Mouse (Mus musculus) limb, embryonic 12.5 days (tissue): Measurements from ENCODE around the gene Gm20489. TPM values are rescaled to one million over a fixed set of nuclear protein-coding genes. Genes with fewer than 3 reads are reported as not detected.

Source experiments
- ATAC-seq: fragments of 200-750 bp; cut with Nextera tagmentation; 2 replicates; pipeline ENCODE4 v1.8.0; 2017; ENCODE audit warnings: low read depth, moderate TSS enrichment; ENCODE audit not compliant: insufficient number of reproducible peaks, insufficient read depth, low FRiP score, low TSS enrichment
- H3K27ac ChIP-seq: fragments of 300-500 bp; sonication (generic); 2 replicates; pipeline ENCODE4 v1.5.1; 2016; ENCODE audit warnings: mild to moderate bottlenecking, moderate library complexity
- H3K27me3 ChIP-seq: fragments of 300-500 bp; sonication (generic); 2 replicates; pipeline ENCODE4 v1.6.1; 2016; ENCODE audit warnings: mild to moderate bottlenecking, moderate library complexity
- H3K36me3 ChIP-seq: fragments of 300-500 bp; sonication (generic); 2 replicates; pipeline ENCODE4 v1.6.1; 2016; ENCODE audit warnings: mild to moderate bottlenecking, moderate library complexity
- H3K4me1 ChIP-seq: fragments of 300-500 bp; sonication (generic); replicated peaks from 2 replicates; pipeline ENCODE4 v1.6.1; 2016
- H3K4me2 ChIP-seq: fragments of 300-500 bp; sonication (generic); 2 replicates; pipeline ENCODE4 v1.6.1; 2016; ENCODE audit warnings: mild to moderate bottlenecking, moderate library complexity
- H3K4me3 ChIP-seq: fragments of 300-500 bp; sonication (generic); replicated peaks from 2 replicates; pipeline ENCODE4 v1.5.1; 2016; ENCODE audit warnings: mild to moderate bottlenecking
- H3K9ac ChIP-seq: fragments of 300-500 bp; sonication (generic); replicated peaks from 2 replicates; pipeline ENCODE4 v1.6.1; 2016; ENCODE audit warnings: mild to moderate bottlenecking, moderate library complexity
- H3K9me3 ChIP-seq: fragments of 300-500 bp; sonication (generic); 2 replicates; pipeline ENCODE4 v1.6.1; 2016; ENCODE audit warnings: mild to moderate bottlenecking, moderate library complexity
- WGBS: fragments of 180-500 bp; shearing (Covaris S2); methylation state at CpG from one replicate; pipeline ENCODE4 v1.1.7; 2016; 5-methylcytosine and 5-hydroxymethylcytosine counted together
- polyA plus RNA-seq: library from polyadenylated mRNA; unstranded; fragments of >200 nt; fragmentation: Nextera tagmentation; extraction: Ambion mirVana; gene quantifications from 2 replicates; pipeline ENCODE4 v1.2.1, GENCODE M21; 2016

Gene Gm20489
- polyA plus RNA-seq, 1 experiment from 2014 or later, result not detected

DNA sequence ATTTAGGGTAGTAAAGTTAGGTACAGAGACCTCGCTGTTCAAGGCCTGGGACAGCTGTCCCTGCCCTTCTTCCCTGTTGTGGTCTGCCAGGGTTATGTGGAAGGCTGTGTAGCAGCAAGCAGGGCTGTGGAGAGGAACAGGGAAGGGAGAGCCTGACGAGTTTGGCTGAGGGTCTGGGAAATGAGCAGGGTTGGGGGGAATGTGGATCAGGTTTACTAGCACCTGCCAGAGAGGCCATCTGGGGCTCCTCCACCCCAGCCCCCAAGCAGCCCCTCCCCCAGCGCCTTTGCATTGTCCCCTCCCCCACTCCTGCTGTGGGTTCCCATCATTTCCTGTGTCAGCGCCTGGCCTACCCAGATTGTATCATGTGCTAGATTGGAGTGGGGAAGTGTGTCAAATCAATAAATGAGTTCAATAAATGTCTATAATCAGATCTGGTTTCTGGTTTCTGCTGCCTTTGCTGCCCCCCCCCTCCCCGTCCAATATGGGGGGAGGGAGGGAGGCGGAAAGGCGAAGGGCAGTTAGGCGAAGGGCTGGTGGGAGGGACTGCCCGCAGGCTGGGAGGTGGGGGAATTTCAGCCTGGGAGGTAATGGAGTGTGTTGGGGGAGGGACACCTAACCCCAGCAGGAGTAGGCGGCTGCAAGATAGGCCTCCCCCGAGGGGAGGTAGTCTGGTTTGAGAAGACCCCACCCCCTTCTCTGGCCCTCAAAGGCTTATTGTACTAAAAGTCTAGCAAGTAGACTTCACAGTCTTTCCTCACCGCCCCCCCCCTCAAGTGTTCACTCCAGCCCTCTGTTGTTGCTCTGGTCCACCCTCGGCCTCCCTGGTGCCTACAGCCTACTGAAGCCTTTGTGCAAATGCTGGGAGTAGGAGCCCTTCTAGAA, 8.1 kb downstream of the Gm20489 start:
- Histone ChIP-seq H3K36me3 (peaks cover 10% of the 10 kb centered on the region; the same call in 1 of the 2 replicates), H3K9me3 (no peaks in the 10 kb centered on the region), H3K4me3 (no peak overlapping the region; the same call in 1 of the 2 replicates), H3K27me3 (peaks cover 11% of the 10 kb centered on the region), H3K27ac (peak overlapping the region; percentile 94), H3K4me2 (peak overlapping the region; percentile 24), H3K4me1 (peaks cover 32% of the 10 kb centered on the region), H3K9ac (no peak overlapping the region)
- peak; percentile 90 for ATAC-seq
- 21% methylated on average over 12 of the region's 13 CpGs for WGBS

- H3K9me3 ChIP-seq, result no peaks in the 10 kb centered on the region
- peak overlapping the region; percentile 62 for H3K4me2 ChIP-seq
- no peak for ATAC-seq
- peaks cover 10% of the 10 kb centered on the region; the same call in 1 of the 2 replicates for H3K36me3 ChIP-seq
- H3K4me1 ChIP-seq, result peaks cover 32% of the 10 kb centered on the region
- 77% methylated on average over 13 of the region's 13 CpGs for WGBS
- peak overlapping the region; percentile 61 for H3K4me3 ChIP-seq
- peaks cover 13% of the 10 kb centered on the region; the same call in 1 of the 2 replicates for H3K27me3 ChIP-seq
- H3K9ac ChIP-seq, result no peak overlapping the region
- H3K27ac ChIP-seq, result no peak overlapping the region
These were observed 12.2 kb downstream of the Gm20489 start for GRCm38 (mm10) chrX:101256603-101257002.

GRCm38 (mm10) chrX:101254740-101255139, 14.1 kb downstream of the Gm20489 start:
- 17% methylated on average over 26 of the region's 26 CpGs for WGBS
- peak overlapping the region; percentile 82 for H3K27ac ChIP-seq

GRCm38 (mm10) chrX:101253952-101254729, 14.7 kb downstream of the Gm20489 start, which contains the start of gene Foxo4:
Gene Foxo4, plus strand, starts transcription at chrX:101254528.
- Histone ChIP-seq H3K9ac (peak within 1 kb of the TSS; percentile 74), H3K4me2 (peak within 1 kb of the TSS; percentile 62), H3K4me3 (peak within 1 kb of the TSS; percentile 61), H3K9me3 (no peaks in the 10 kb centered on the region), H3K4me1 (peaks cover 21% of the 10 kb centered on the region), H3K27ac (peak within 1 kb of the TSS; percentile 82), H3K27me3 (peaks cover 13% of the 10 kb centered on the region; the same call in 1 of the 2 replicates), H3K36me3 (peaks cover 10% of the 10 kb centered on the region; the same call in 1 of the 2 replicates)
- 16% methylated on average over 47 of the region's 47 CpGs for WGBS
- peak; percentile 90 for ATAC-seq

More at GRCm38 (mm10) chrX:101254740-101255139, 14.1 kb downstream of the Gm20489 start:
- H3K27me3 ChIP-seq, result peaks cover 13% of the 10 kb centered on the region; the same call in 1 of the 2 replicates
- peak overlapping the region; percentile 62 for H3K4me2 ChIP-seq
- no peaks in the 10 kb centered on the region for H3K9me3 ChIP-seq
- H3K9ac ChIP-seq, result peak overlapping the region; percentile 74
- H3K4me3 ChIP-seq, result peak overlapping the region; percentile 61
- H3K36me3 ChIP-seq, result peaks cover 10% of the 10 kb centered on the region; the same call in 1 of the 2 replicates
- peak; percentile 22; the same call in 1 of the 2 replicates for ATAC-seq
- peaks cover 27% of the 10 kb centered on the region for H3K4me1 ChIP-seq

DNA sequence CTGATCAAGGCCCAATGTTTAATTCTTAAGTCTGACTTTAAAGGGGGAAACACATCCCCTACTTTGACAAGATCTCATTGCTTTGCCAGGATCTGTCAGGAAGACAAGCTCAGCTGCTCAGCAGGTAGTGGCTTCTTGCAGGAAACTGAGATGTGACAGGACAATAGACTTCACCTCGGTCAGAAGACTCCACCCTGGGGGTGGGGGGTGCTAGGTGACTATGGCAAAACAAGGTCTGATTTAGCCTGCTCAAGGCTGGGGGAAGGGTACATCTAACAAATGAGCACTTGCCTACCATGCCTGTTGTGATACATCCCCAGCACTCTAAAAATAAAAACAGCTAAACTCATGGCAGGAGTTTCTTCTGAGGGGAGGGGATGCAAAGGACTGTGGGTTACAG, 23.8 kb downstream of the Gm20489 start:
- no peak overlapping the region for H3K9ac ChIP-seq
- no peaks in the 10 kb centered on the region for H3K9me3 ChIP-seq
- no peak for ATAC-seq
- no peak overlapping the region for H3K27ac ChIP-seq
- H3K36me3 ChIP-seq, result no peaks in the 10 kb centered on the region
- no peaks in the 10 kb centered on the region for H3K4me1 ChIP-seq
- H3K4me3 ChIP-seq, result no peak overlapping the region
- H3K4me2 ChIP-seq, result no peak overlapping the region
- peaks cover 6% of the 10 kb centered on the region; the same call in 1 of the 2 replicates for H3K27me3 ChIP-seq
- 31% methylated on average over 1 of the region's 1 CpGs for WGBS

DNA sequence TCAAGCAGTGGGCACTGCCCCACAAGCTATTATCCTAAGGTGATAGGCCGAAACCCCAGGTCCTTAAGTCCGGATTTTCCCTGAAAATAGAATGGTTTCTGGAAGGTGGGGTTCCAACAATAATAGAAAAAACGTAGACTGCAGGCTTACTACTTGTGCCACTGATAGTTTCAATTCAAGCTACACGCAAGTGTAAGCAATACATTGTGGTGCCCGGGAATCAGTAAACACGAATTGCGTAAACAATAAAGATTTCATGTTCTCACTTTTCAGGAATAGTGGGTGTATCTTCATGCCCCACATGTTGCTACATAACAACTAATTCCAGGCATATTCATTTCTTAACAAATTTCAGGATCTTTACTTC, 46.0 kb downstream of the Gm20489 start:
- WGBS, result 38% methylated on average over 7 of the region's 7 CpGs
- Histone ChIP-seq H3K9ac (no peak overlapping the region), H3K4me3 (peak overlapping the region; percentile 54), H3K9me3 (no peaks in the 10 kb centered on the region), H3K36me3 (no peaks in the 10 kb centered on the region), H3K4me1 (no peaks in the 10 kb centered on the region), H3K27me3 (peaks cover 26% of the 10 kb centered on the region), H3K4me2 (peak overlapping the region; percentile 59), H3K27ac (peak overlapping the region; percentile 41)
- ATAC-seq, result no peak

DNA sequence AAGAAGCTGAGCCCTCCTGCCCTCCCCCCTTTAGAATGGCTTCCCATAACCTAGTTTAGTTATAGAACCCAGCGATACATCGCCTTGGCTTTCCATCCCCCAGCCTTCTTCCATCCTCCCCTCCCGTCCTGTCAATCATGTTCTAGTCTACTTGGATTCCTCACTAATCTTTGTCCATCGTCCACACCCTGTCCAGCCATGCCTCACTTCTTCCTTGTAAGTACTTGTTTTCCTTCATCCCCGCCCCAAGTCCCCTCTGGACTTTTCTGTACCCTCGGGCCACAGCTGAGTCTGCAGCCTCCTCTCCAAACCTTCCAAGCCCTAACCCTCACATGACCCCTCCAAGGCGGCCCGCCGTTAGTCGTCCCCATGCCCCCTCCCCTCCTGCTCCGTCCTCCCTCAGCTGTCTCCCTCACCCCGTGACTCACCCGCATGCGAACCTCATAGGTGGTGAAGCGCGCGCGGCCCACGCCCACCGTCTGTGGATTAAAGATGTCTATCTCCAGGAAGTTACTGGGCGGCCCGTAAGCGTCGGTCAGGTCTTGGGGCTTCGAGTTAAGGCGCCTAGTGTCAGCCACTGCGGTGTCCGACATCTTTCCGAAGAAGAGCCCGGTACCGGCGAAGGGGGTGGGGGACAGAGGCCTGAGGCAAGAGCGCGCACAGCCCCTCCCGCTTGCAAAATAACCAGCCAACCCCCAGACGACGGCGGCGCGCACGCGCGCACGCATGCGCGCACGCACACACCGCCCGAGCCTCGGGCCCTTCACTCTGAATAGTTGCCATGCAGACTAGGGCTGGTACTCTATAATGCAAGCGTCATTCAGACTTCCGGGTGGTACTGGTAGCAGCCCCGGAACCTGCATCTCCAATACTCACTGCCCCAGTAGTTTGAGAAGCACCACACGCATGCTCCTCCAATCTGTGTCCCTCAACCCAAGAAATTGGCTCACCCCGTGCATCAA, 46.7 kb downstream of the Gm20489 start, which contains the start of gene Snx12:
Snx12 (minus strand) TSS at position 730 of the 962 bp plus-strand sequence.
- H3K27me3 ChIP-seq, result peaks cover 26% of the 10 kb centered on the region

More for the DNA sequence above, 46.7 kb downstream of the Gm20489 start, which contains the start of gene Snx12:
- H3K4me1 ChIP-seq, result no peaks in the 10 kb centered on the region
- no peaks in the 10 kb centered on the region for H3K9me3 ChIP-seq
- peak within 1 kb of the TSS; percentile 57 for H3K9ac ChIP-seq
- H3K27ac ChIP-seq, result peak within 1 kb of the TSS; percentile 56
- peak within 1 kb of the TSS; percentile 54 for H3K4me3 ChIP-seq
- H3K36me3 ChIP-seq, result no peaks in the 10 kb centered on the region
- 17% methylated on average over 55 of the region's 55 CpGs for WGBS
- peak; percentile 99 for ATAC-seq
- peak within 1 kb of the TSS; percentile 59 for H3K4me2 ChIP-seq

Other genes with a start within 250 kb of the Gm20489 start
- not detected in 2 replicates for gene Tex11, start 209.4 kb downstream of the Gm20489 start, polyA plus RNA-seq
- gene Slc7a3, start 183.0 kb downstream of the Gm20489 start, polyA plus RNA-seq, result 0.76 and 1.2 TPM in 2 replicates
- gene Snx12, start 46.5 kb downstream of the Gm20489 start, polyA plus RNA-seq, result 46.8 and 51.7 TPM in 2 replicates
- gene Foxo4, start 14.5 kb downstream of the Gm20489 start, polyA plus RNA-seq, result 5.9 and 6.5 TPM in 2 replicates
- gene Gm614, start 5.0 kb downstream of the Gm20489 start, polyA plus RNA-seq, result not detected in 2 replicates
- 3.9 and 4.2 TPM in 2 replicates for gene Il2rg, start 768 bp downstream of the Gm20489 start, polyA plus RNA-seq
- 46.0 and 51.7 TPM in 2 replicates for gene Med12, start 5.0 kb upstream of the Gm20489 start, polyA plus RNA-seq
- gene Nlgn3, start 30.1 kb upstream of the Gm20489 start, polyA plus RNA-seq, result 11.1 and 14.5 TPM in 2 replicates
- 0.14 TPM in 1 of 2 replicates, not detected in the other for gene Gjb1, start 107.4 kb upstream of the Gm20489 start, polyA plus RNA-seq
- gene Zmym3, start 151.8 kb upstream of the Gm20489 start, polyA plus RNA-seq, result 43.6 and 44.8 TPM in 2 replicates
- gene Nono, start 160.3 kb upstream of the Gm20489 start, polyA plus RNA-seq, result 567 and 579 TPM in 2 replicates
- gene Itgb1bp2, start 180.1 kb upstream of the Gm20489 start, polyA plus RNA-seq, result 12.8 and 14.2 TPM in 2 replicates